In the genomic region with DNA sequence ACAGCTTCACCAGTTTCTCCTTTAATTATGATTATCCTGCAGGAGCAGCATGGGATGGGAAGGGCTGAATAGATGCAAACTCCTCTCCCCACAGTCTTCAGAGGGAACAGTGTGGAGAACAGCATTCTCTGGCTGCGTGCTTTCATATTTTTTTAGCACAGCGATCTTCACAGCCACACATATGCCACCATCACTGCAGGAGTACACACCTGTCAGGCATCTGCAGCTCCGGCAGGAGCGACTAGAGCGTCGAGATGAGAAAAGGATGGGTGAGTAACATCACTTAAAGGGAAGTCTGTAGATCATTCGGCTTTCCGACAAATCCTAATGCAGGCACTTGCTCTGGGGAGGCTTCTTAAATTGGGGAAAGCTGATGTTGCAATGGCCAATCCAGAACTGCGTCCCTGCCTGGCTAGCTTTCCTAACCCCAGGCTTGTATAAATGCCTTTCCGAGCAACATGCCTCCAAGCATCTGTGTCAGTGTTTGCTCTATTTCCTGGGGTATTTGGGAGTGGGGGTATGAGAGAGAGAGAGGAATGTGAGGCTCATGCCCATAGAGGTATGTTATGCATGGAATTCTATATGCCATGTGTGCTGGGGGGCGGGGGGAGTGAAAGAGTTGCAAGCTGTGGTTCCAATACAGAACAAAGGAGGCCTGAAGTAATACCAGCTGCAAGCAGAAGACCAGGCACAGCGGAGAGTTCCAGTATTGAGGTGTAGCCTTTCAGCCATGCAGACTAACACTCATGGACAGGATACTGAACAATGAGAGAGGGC, we compare ENCODE assay signal across 14 mouse cellular contexts.
A peak's percentile ranks its signal among the peaks of the same experiment; 100 is the strongest.
DNase-seq lines count a peak whose midpoint lies in the region; ATAC-seq and TF ChIP-seq lines count a peak whose summit lies in the region.
"Had no signal": no experiment of that assay in that cellular context is flagged by ENCODE, and none has a peak within 500 bp of the region (broad histone marks: within the 10 kb centered on the region; RNA-seq: fewer than 3 reads in every experiment).

No protein-coding gene starts in this region.

- peak overlapping the region; percentile 69 for H3K27ac ChIP-seq in forebrain, embryonic 12.5 days
- H3K27ac ChIP-seq in forebrain, embryonic 15.5 days (replicated peaks): no peak overlapping the region
- H3K27ac ChIP-seq in lung, embryonic 14.5 days (ENCODE audit: low read depth): no peak overlapping the region; the same call in 1 of the 2 replicates
- peak overlapping the region; percentile 80 for H3K27ac ChIP-seq in embryonic facial prominence, embryonic 12.5 days
- H3K27ac ChIP-seq in limb, embryonic 14.5 days (replicated peaks; ENCODE audit: low read depth, low read length): peak overlapping the region; percentile 76
- H3K27ac ChIP-seq: liver, embryonic 12.5 days had no signal

- H3K9me3 ChIP-seq in forebrain, embryonic 12.5 days: no peaks in the 10 kb centered on the region
- H3K9me3 ChIP-seq in forebrain, embryonic 15.5 days: no peaks in the 10 kb centered on the region
- no peaks in the 10 kb centered on the region for H3K9me3 ChIP-seq in lung, embryonic 14.5 days (ENCODE audit: low read depth, low read length)
- H3K9me3 ChIP-seq in embryonic facial prominence, embryonic 12.5 days: no peaks in the 10 kb centered on the region
- H3K9me3 ChIP-seq in limb, embryonic 14.5 days (ENCODE audit: control insufficient read depth, low read length): no peaks in the 10 kb centered on the region
- H3K9me3 ChIP-seq: G1E; liver, embryonic 12.5 days had no signal

- ATAC-seq in forebrain, embryonic 12.5 days (ENCODE audit: low FRiP score): no peak
- ATAC-seq in forebrain, embryonic 15.5 days (replicated peaks): no peak
- ATAC-seq in lung, embryonic 14.5 days (ENCODE audit: insufficient read depth): 0 out of 2 replicates have a peak, but pooled peaks have one; percentile 16
- peak; percentile 58; the same call in 1 of the 2 replicates for ATAC-seq in embryonic facial prominence, embryonic 12.5 days (ENCODE audit: insufficient number of reproducible peaks, insufficient read depth, low FRiP score, low TSS enrichment)
- peak; percentile 77 for ATAC-seq in limb, embryonic 14.5 days (ENCODE audit: low FRiP score, low read depth)
- ATAC-seq: activated CD4-positive, CD25-positive, alpha-beta regulatory T cell, adult 4 months; liver, embryonic 12.5 days had no signal

- H3K4me3 ChIP-seq in forebrain, embryonic 12.5 days (replicated peaks): no peak overlapping the region
- H3K4me3 ChIP-seq in forebrain, embryonic 15.5 days: no peak overlapping the region
- H3K4me3 ChIP-seq in lung, embryonic 14.5 days (ENCODE audit: low read depth, low read length): no peak overlapping the region
- H3K4me3 ChIP-seq in embryonic facial prominence, embryonic 12.5 days: no peak overlapping the region
- no peak overlapping the region for H3K4me3 ChIP-seq in limb, embryonic 14.5 days (replicated peaks; ENCODE audit: low read length)
- H3K4me3 ChIP-seq: liver, embryonic 12.5 days had no signal

- no peak for DNase-seq in lung, embryonic 14.5 days
- DNase-seq in lung, postnatal 4 days: no peak
- DNase-seq in limb, embryonic 14.5 days (ENCODE audit: low spot score): peak; percentile 56
- no peak for DNase-seq in left cerebral cortex, postnatal 25 days (ENCODE audit: low spot score in 2 of 2)
- DNase-seq in left cerebral cortex, postnatal 14 days (ENCODE audit: low spot score in 2 of 2): no peak
- DNase-seq: cerebellum, adult 9-10 months; gastrocnemius, postnatal 14 days; thymus, postnatal 14 days had no signal

- H3K4me2 ChIP-seq in forebrain, embryonic 12.5 days: no peak overlapping the region
- no peak overlapping the region for H3K4me2 ChIP-seq in forebrain, embryonic 15.5 days (replicated peaks)
- no peak overlapping the region for H3K4me2 ChIP-seq in lung, embryonic 14.5 days
- no peak overlapping the region for H3K4me2 ChIP-seq in embryonic facial prominence, embryonic 12.5 days (replicated peaks)
- 0 out of 2 replicates have a peak overlapping the region, but pooled peaks have one; percentile 6 for H3K4me2 ChIP-seq in limb, embryonic 14.5 days (replicated peaks; ENCODE audit: low read depth, low read length, severe bottlenecking)
- H3K4me2 ChIP-seq: liver, embryonic 12.5 days had no signal

- no peak for TF ChIP-seq CTCF in lung, embryonic 14.5 days (IDR thresholded peaks at IDR 0.05; ENCODE audit: low read depth)

- H3K4me1 ChIP-seq in forebrain, embryonic 12.5 days: peaks cover 50% of the 10 kb centered on the region
- H3K4me1 ChIP-seq in forebrain, embryonic 15.5 days: peaks cover 15% of the 10 kb centered on the region; the same call in 1 of the 2 replicates
- H3K4me1 ChIP-seq in lung, embryonic 14.5 days (ENCODE audit: insufficient read depth): peaks cover 22% of the 10 kb centered on the region
- peaks cover 59% of the 10 kb centered on the region for H3K4me1 ChIP-seq in embryonic facial prominence, embryonic 12.5 days
- peaks cover 55% of the 10 kb centered on the region for H3K4me1 ChIP-seq in limb, embryonic 14.5 days (ENCODE audit: control insufficient read depth, insufficient read depth, low read length)
- H3K4me1 ChIP-seq: liver, embryonic 12.5 days had no signal

- no peaks in the 10 kb centered on the region for H3K36me3 ChIP-seq in forebrain, embryonic 12.5 days (replicated peaks)
- no peaks in the 10 kb centered on the region for H3K36me3 ChIP-seq in forebrain, embryonic 15.5 days
- no peaks in the 10 kb centered on the region for H3K36me3 ChIP-seq in lung, embryonic 14.5 days (ENCODE audit: insufficient read depth)
- H3K36me3 ChIP-seq in embryonic facial prominence, embryonic 12.5 days: no peaks in the 10 kb centered on the region
- H3K36me3 ChIP-seq in limb, embryonic 14.5 days (ENCODE audit: control insufficient read depth, insufficient read depth, low read length): no peaks in the 10 kb centered on the region
- H3K36me3 ChIP-seq: G1E; liver, embryonic 12.5 days had no signal

- no peak overlapping the region for H3K9ac ChIP-seq in forebrain, embryonic 12.5 days
- no peak overlapping the region for H3K9ac ChIP-seq in forebrain, embryonic 15.5 days (replicated peaks)
- no peak overlapping the region for H3K9ac ChIP-seq in lung, embryonic 14.5 days
- no peak overlapping the region for H3K9ac ChIP-seq in embryonic facial prominence, embryonic 12.5 days
- H3K9ac ChIP-seq in limb, embryonic 14.5 days (ENCODE audit: low read depth, low read length, severe bottlenecking): no peak overlapping the region
- H3K9ac ChIP-seq: liver, embryonic 12.5 days had no signal

- intact Hi-C loops in left cerebral cortex, postnatal 25 days (cut with DNase I): no loop called here
- intact Hi-C loops in left cerebral cortex, postnatal 14 days (cut with DNase I): no loop called here

- no peaks in the 10 kb centered on the region; the same call in 1 of the 2 replicates for H3K27me3 ChIP-seq in forebrain, embryonic 12.5 days
- H3K27me3 ChIP-seq in forebrain, embryonic 15.5 days: no peaks in the 10 kb centered on the region
- H3K27me3 ChIP-seq in lung, embryonic 14.5 days (ENCODE audit: insufficient read depth, low read length): no peaks in the 10 kb centered on the region
- no peaks in the 10 kb centered on the region for H3K27me3 ChIP-seq in embryonic facial prominence, embryonic 12.5 days
- no peaks in the 10 kb centered on the region for H3K27me3 ChIP-seq in limb, embryonic 14.5 days (ENCODE audit: control insufficient read depth, insufficient read depth, low read length)
- H3K27me3 ChIP-seq: liver, embryonic 12.5 days had no signal

- no peak for TF ChIP-seq POLR2A in limb, embryonic 14.5 days (IDR thresholded peaks at IDR 0.05; ENCODE audit: borderline replicate concordance, extremely low read depth, insufficient read depth, insufficient read length)

- WGBS in forebrain, embryonic 12.5 days: 67% methylated on average over 12 of the region's 12 CpGs
- WGBS in forebrain, embryonic 15.5 days: 66% methylated on average over 12 of the region's 12 CpGs
- 64% methylated on average over 12 of the region's 12 CpGs for WGBS in lung, embryonic 14.5 days
- 37% methylated on average over 12 of the region's 12 CpGs for WGBS in embryonic facial prominence, embryonic 12.5 days
- 25% methylated on average over 12 of the region's 12 CpGs for WGBS in limb, embryonic 14.5 days

Comparison
In these comparisons a context has a peak if more than half of its experiments do, and no peak if none do; other contexts are left out.
1. H3K27ac ChIP-seq: peak in forebrain, embryonic 12.5 days (single experiment), embryonic facial prominence, embryonic 12.5 days (single experiment) and limb, embryonic 14.5 days (single experiment); none in forebrain, embryonic 15.5 days (single experiment) and lung, embryonic 14.5 days (single experiment).
2. ATAC-seq: peak in lung, embryonic 14.5 days (single experiment), embryonic facial prominence, embryonic 12.5 days (single experiment) and limb, embryonic 14.5 days (single experiment); none in forebrain, embryonic 12.5 days (single experiment) and forebrain, embryonic 15.5 days (single experiment).